Mouse (Mus musculus): ENCODE data around the gene Fem1a. TPM values are rescaled to one million over a fixed set of nuclear protein-coding genes. Genes with fewer than 3 reads are reported as not detected.

Fem1a gene
- polyA plus RNA-seq, 1 experiment from 2014 or later, result 6.6 TPM

Other genes with a start within 250 kb of the Fem1a start
- 33.5 to 87.9 TPM (median 87.4 TPM) in 3 replicates for gene Sh3gl1, start 220.2 kb upstream of the Fem1a start, polyA plus RNA-seq (2018)
- gene Chaf1a, start 216.4 kb upstream of the Fem1a start, polyA plus RNA-seq (2018), result 2.5 to 17.1 TPM (median 6.2 TPM) in 3 replicates
- gene Ubxn6, start 181.8 kb upstream of the Fem1a start, polyA plus RNA-seq (2018), result 28.9 to 74.4 TPM (median 41.1 TPM) in 3 replicates
- gene Hdgfl2, start 177.2 kb upstream of the Fem1a start, polyA plus RNA-seq (2018), result 26.3 to 28.1 TPM (median 28.1 TPM) in 3 replicates
- gene Plin4, start 147.0 kb upstream of the Fem1a start, polyA plus RNA-seq (2018), result not detected in 3 replicates
- not detected in 3 replicates for gene Plin5, start 139.2 kb upstream of the Fem1a start, polyA plus RNA-seq (2018)
- 0.26 TPM in 1 of 3 replicates, not detected in the others for gene Lrg1, start 134.8 kb upstream of the Fem1a start, polyA plus RNA-seq (2018)
- 3.0 to 7.1 TPM (median 4.4 TPM) in 3 replicates for gene Sema6b, start 116.5 kb upstream of the Fem1a start, polyA plus RNA-seq (2018)
- gene Tnfaip8l1, start 94.3 kb upstream of the Fem1a start, polyA plus RNA-seq (2018), result 1.2 to 1.7 TPM (median 1.5 TPM) in 3 replicates
- gene Mydgf, start 72.9 kb upstream of the Fem1a start, polyA plus RNA-seq (2018), result 33.8 to 65.3 TPM (median 50.0 TPM) in 3 replicates
- gene Dpp9, start 37.9 kb upstream of the Fem1a start, polyA plus RNA-seq (2018), result 19.4 to 30.5 TPM (median 30.3 TPM) in 3 replicates
- 19.5 to 36.1 TPM (median 21.2 TPM) in 3 replicates for gene Ticam1, start 20.0 kb downstream of the Fem1a start, polyA plus RNA-seq (2018)
- 40.0 to 53.0 TPM (median 46.8 TPM) in 3 replicates for gene Plin3, start 36.1 kb downstream of the Fem1a start, polyA plus RNA-seq (2018)
- not detected in 3 replicates for gene Arrdc5, start 43.5 kb downstream of the Fem1a start, polyA plus RNA-seq (2018)
- gene Uhrf1, start 46.5 kb downstream of the Fem1a start, polyA plus RNA-seq (2018), result 2.3 to 57.4 TPM (median 13.6 TPM) in 3 replicates
- gene Kdm4b, start 69.3 kb downstream of the Fem1a start, polyA plus RNA-seq (2018), result 6.8 to 13.1 TPM (median 8.6 TPM) in 3 replicates
- gene Ptprs, start 219.7 kb downstream of the Fem1a start, polyA plus RNA-seq (2018), result 13.0 to 25.1 TPM (median 19.4 TPM) in 3 replicates